Mouse (Mus musculus): Measurements from ENCODE around the gene Itga10. TPM values are rescaled to one million over a fixed set of nuclear protein-coding genes. Genes with fewer than 3 reads are reported as not detected.
"Not testable (repeated sequence)": the region's sequence is repeated elsewhere in the genome, so short reads cannot be mapped to it uniquely, and the experiment has no call there.

The Itga10 gene
- polyA plus RNA-seq, 1 experiment from 2014 or later = 1.3 TPM

DNA sequence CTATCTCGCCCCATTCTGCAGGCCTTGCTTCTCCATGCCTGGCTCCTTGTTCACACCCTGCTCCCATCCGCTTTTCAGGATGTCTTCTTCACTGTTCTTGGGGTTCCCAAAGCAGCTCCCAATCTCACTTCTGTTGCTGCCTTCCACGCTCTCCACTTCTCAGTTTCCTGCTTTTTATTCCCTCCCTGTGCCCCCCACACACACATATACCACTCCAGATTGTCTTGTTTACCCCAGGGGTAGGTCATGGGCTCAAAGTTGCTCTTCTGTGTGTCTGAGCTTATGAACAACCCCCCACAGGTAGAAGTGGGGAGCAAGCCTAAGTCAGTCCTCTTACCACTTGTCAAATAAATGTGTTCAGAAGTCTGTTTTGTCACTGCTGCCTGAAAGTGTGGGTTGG, 46.0 kb upstream of the Itga10 start:
- Histone ChIP-seq H3K9ac (ENCODE audit: low read length) (no peak overlapping the region), H3K27ac (replicated peaks in 1 of 2; ENCODE audit: control insufficient read depth in 1 of 2, insufficient read depth in 1 of 2, low read depth in 2 of 2, low read length in 2 of 2) (no peak overlapping the region), H3K4me1 (ENCODE audit: control insufficient read depth in 2 of 2, insufficient read depth in 2 of 2, low read length in 2 of 2) (peaks cover 9 to 50% of the 10 kb centered on the region in 2 experiments), H3K9me3 (ENCODE audit: control insufficient read depth, low read length) (no peaks in the 10 kb centered on the region), H3K27me3 (ENCODE audit: control insufficient read depth, insufficient read depth, low read length) (no peaks in the 10 kb centered on the region), H3K4me3 (ENCODE audit: control insufficient read depth in 1 of 2, insufficient read depth in 1 of 2, low read depth in 1 of 2, low read length in 2 of 2) (no peak overlapping the region), H3K36me3 (ENCODE audit: control insufficient read depth, insufficient read depth, low read length) (peaks cover 11% of the 10 kb centered on the region; the same call in 1 of the 2 replicates), H3K4me2 (ENCODE audit: low read length) (no peak overlapping the region)
- ATAC-seq (ENCODE audit: insufficient number of reproducible peaks, insufficient read depth, low FRiP score, low read depth) = no peak
- WGBS = 82% methylated on average over 3 of the region's 3 CpGs

DNA sequence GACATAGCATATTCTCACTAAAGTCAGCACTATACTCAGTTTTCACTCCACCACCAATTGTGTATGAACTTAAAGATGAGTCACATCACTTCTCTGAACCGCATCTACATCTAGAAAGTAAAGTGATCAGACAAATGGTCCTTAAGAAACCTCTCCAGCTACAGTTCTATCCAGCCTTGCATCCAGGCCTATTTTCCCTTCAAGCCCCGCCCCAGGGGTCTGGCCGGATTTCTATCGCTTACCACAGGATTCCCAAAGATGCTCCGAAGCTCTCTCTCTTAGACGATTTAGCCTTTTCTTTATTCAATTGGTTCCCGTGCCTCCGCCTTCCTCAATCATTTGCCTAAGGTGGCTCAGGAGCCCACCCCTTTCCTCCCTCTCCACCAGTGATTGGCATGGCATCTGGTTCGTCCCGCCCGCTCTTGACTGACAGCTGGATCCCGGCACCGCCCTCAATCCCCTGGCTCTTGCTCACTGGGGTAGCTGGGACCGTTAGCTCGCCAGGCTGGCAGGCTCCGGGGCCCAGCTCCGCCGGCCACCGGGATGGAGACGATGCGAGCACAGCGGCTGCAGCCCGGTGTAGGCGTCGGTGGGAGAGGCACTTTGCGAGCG, 44.6 kb upstream of the Itga10 start, which contains the start of gene Lix1l:
Gene Lix1l (plus strand): TSS at position 511 of the 612 bp plus-strand sequence.
- H3K4me1 ChIP-seq (ENCODE audit: control insufficient read depth in 2 of 2, insufficient read depth in 2 of 2, low read length in 2 of 2) = peaks cover 7 to 53% of the 10 kb centered on the region in 2 experiments
- under 1% methylated on average over 27 of the region's 27 CpGs for WGBS
- peak; percentile 91 for ATAC-seq (ENCODE audit: insufficient number of reproducible peaks, insufficient read depth, low FRiP score, low read depth)

DNA sequence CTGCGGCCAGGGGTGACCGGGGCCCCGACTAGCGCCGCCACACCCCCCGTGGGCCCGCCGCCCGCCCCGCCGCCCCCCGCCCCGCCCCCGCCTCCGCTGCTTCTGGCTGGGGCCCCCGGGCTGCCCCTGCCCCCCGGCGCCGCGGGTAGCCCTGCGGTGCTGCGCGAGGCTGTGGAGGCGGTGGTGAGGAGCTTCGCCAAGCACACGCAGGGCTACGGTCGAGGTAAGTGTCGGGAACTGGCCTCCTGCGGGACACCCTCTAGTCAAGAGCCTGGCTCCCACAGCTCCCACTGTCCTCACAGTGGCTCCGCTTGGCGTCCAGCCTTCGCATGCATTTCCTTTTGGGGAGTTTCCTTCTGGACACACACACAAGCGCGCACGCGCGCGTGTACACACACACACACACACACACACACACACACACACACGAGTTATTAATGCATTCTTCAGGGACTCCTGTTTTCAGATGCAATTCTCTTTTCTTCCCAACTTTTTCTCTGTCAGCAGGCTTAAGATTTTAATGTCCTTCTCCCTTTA, 44.1 kb upstream of the Itga10 start:
- no peaks in the 10 kb centered on the region for H3K9me3 ChIP-seq (ENCODE audit: control insufficient read depth, low read length)
- peak overlapping the region; percentile 82 for H3K9ac ChIP-seq (ENCODE audit: low read length)
- peak; percentile 73 for ATAC-seq (ENCODE audit: insufficient number of reproducible peaks, insufficient read depth, low FRiP score, low read depth)
- no peaks in the 10 kb centered on the region for H3K27me3 ChIP-seq (ENCODE audit: control insufficient read depth, insufficient read depth, low read length)
- WGBS = under 1% methylated on average over 24 of the region's 40 CpGs
- H3K4me2 ChIP-seq (ENCODE audit: low read length) = peak overlapping the region; percentile 81
- H3K4me1 ChIP-seq (ENCODE audit: control insufficient read depth in 2 of 2, insufficient read depth in 2 of 2, low read length in 2 of 2) = peaks cover 3 to 49% of the 10 kb centered on the region in 2 experiments
- peak overlapping the region; percentile 61 to 69 for H3K4me3 ChIP-seq (ENCODE audit: control insufficient read depth in 1 of 2, insufficient read depth in 1 of 2, low read depth in 1 of 2, low read length in 2 of 2)
- H3K27ac ChIP-seq (replicated peaks in 1 of 2; ENCODE audit: control insufficient read depth in 1 of 2, insufficient read depth in 1 of 2, low read depth in 2 of 2, low read length in 2 of 2) = peak overlapping the region; percentile 89 to 93
- H3K36me3 ChIP-seq (ENCODE audit: control insufficient read depth, insufficient read depth, low read length) = peaks cover 11% of the 10 kb centered on the region; the same call in 1 of the 2 replicates

More for the DNA sequence above, 44.6 kb upstream of the Itga10 start, which contains the start of gene Lix1l:
- Histone ChIP-seq H3K36me3 (ENCODE audit: control insufficient read depth, insufficient read depth, low read length) (peaks cover 11% of the 10 kb centered on the region; the same call in 1 of the 2 replicates), H3K9ac (ENCODE audit: low read length) (peak within 1 kb of the TSS; percentile 82), H3K4me3 (ENCODE audit: control insufficient read depth in 1 of 2, insufficient read depth in 1 of 2, low read depth in 1 of 2, low read length in 2 of 2) (peak within 1 kb of the TSS; percentile 61 to 69), H3K27ac (replicated peaks in 1 of 2; ENCODE audit: control insufficient read depth in 1 of 2, insufficient read depth in 1 of 2, low read depth in 2 of 2, low read length in 2 of 2) (peak within 1 kb of the TSS; percentile 89 to 93), H3K27me3 (ENCODE audit: control insufficient read depth, insufficient read depth, low read length) (no peaks in the 10 kb centered on the region), H3K9me3 (ENCODE audit: control insufficient read depth, low read length) (no peaks in the 10 kb centered on the region), H3K4me2 (ENCODE audit: low read length) (peak within 1 kb of the TSS; percentile 81)

DNA sequence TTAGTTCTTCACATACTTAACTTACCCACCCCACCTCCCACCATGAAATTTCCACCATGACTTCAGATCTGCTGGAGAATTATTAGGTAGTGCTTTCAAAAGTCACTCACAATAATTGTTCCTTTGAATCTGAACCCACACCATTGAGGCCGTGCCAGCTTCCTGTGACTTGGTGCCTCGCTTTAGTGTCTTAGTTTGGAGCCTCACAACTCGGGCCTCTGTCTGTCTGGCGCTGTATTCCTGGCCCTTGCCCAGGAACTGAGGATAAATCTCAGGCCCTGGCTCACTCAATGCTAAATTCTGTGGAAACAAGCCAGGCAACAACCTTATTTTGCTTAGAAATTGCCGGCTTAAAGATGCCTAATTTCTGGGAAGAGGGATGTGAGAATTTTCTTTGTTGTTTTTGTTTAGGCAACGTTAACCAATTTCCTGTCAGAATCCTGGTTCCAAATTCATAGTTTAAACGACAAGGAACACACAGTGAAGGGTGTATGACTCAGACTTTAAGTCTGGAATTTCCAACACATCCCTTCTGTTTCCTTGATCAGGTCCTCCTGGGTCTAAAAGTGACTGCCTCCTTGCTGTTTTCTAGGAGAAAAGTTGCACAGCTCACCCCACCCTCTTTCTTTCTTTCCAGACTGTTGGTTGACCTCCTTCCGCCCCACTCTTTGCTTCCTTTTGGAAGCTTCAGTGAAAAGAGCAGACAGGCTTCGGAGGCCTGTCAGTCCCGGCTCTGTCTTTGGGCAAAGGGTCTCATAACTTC, 43.3 kb upstream of the Itga10 start:
- no peaks in the 10 kb centered on the region for H3K27me3 ChIP-seq (ENCODE audit: control insufficient read depth, insufficient read depth, low read length)
- H3K9ac ChIP-seq (ENCODE audit: low read length) = peak overlapping the region; percentile 82
- WGBS = 25% methylated on average over 10 of the region's 10 CpGs
- peak overlapping the region; percentile 81 for H3K4me2 ChIP-seq (ENCODE audit: low read length)
- no peak for ATAC-seq (ENCODE audit: insufficient number of reproducible peaks, insufficient read depth, low FRiP score, low read depth)
- no peaks in the 10 kb centered on the region for H3K9me3 ChIP-seq (ENCODE audit: control insufficient read depth, low read length)
- peak overlapping the region; percentile 61 to 69 for H3K4me3 ChIP-seq (ENCODE audit: control insufficient read depth in 1 of 2, insufficient read depth in 1 of 2, low read depth in 1 of 2, low read length in 2 of 2)
- H3K4me1 ChIP-seq (ENCODE audit: control insufficient read depth in 2 of 2, insufficient read depth in 2 of 2, low read length in 2 of 2) = peaks cover 3 to 42% of the 10 kb centered on the region in 2 experiments
- peaks cover 11% of the 10 kb centered on the region; the same call in 1 of the 2 replicates for H3K36me3 ChIP-seq (ENCODE audit: control insufficient read depth, insufficient read depth, low read length)
- peak overlapping the region; percentile 89 to 93 for H3K27ac ChIP-seq (replicated peaks in 1 of 2; ENCODE audit: control insufficient read depth in 1 of 2, insufficient read depth in 1 of 2, low read depth in 2 of 2, low read length in 2 of 2)

DNA sequence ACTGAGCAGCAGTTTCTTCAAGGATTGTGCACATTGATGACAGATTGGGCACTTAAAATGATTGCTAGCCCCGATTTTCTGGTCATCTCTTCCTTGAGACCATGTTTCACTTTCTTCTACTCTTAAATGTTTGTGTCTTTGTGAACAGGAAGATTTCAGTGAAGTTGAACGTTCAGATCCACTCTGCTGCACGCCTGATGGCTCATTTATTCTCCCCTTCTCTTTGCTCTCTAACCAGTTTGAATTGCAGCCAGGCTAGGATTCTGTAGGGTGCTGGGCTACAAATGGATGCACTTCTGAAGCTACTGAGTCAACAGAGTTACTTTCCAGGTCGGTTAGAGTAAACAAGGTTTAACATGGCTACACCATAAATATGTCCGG, 42.7 kb upstream of the Itga10 start:
- H3K36me3 ChIP-seq (ENCODE audit: control insufficient read depth, insufficient read depth, low read length) = peaks cover 11% of the 10 kb centered on the region; the same call in 1 of the 2 replicates
- 53% methylated on average over 5 of the region's 5 CpGs for WGBS
- H3K9me3 ChIP-seq (ENCODE audit: control insufficient read depth, low read length) = no peaks in the 10 kb centered on the region
- H3K4me3 ChIP-seq (ENCODE audit: control insufficient read depth in 1 of 2, insufficient read depth in 1 of 2, low read depth in 1 of 2, low read length in 2 of 2) = peak overlapping the region; percentile 61 to 69
- ATAC-seq (ENCODE audit: insufficient number of reproducible peaks, insufficient read depth, low FRiP score, low read depth) = no peak
- peaks cover 3 to 42% of the 10 kb centered on the region in 2 experiments for H3K4me1 ChIP-seq (ENCODE audit: control insufficient read depth in 2 of 2, insufficient read depth in 2 of 2, low read length in 2 of 2)
- no peaks in the 10 kb centered on the region for H3K27me3 ChIP-seq (ENCODE audit: control insufficient read depth, insufficient read depth, low read length)
- peak overlapping the region; percentile 89 to 93 for H3K27ac ChIP-seq (replicated peaks in 1 of 2; ENCODE audit: control insufficient read depth in 1 of 2, insufficient read depth in 1 of 2, low read depth in 2 of 2, low read length in 2 of 2)
- H3K4me2 ChIP-seq (ENCODE audit: low read length) = peak overlapping the region; percentile 81
- H3K9ac ChIP-seq (ENCODE audit: low read length) = peak overlapping the region; percentile 82

DNA sequence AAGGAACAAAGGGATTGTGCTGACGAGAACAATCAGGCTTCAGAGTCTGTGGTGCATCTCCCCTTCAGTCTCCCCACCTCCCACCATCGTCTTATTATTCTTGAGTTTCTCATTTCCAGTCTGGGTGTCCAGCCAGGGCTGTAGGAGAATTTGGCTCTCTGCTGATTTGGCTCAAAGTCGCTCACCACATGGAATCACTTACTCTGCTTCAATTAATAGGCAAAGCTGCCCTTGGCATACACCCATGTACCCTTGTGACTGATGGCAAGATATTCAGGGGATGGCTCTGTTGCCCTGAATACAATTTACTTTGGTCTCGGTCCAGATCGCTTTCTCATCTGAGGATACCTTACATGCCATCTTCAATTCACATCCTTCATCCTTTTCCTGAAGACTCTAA, 42.1 kb upstream of the Itga10 start:
- no peaks in the 10 kb centered on the region for H3K27me3 ChIP-seq (ENCODE audit: control insufficient read depth, insufficient read depth, low read length)
- 68% methylated on average over 5 of the region's 5 CpGs for WGBS
- peak overlapping the region; percentile 81 for H3K4me2 ChIP-seq (ENCODE audit: low read length)
- ATAC-seq (ENCODE audit: insufficient number of reproducible peaks, insufficient read depth, low FRiP score, low read depth) = no peak
- peaks cover 11% of the 10 kb centered on the region; the same call in 1 of the 2 replicates for H3K36me3 ChIP-seq (ENCODE audit: control insufficient read depth, insufficient read depth, low read length)
- peak overlapping the region in 1 of 2 experiments; percentile 93; a peak in 2 of 4 replicates for H3K27ac ChIP-seq (replicated peaks in 1 of 2; ENCODE audit: control insufficient read depth in 1 of 2, insufficient read depth in 1 of 2, low read depth in 2 of 2, low read length in 2 of 2)
- H3K9ac ChIP-seq (ENCODE audit: low read length) = peak overlapping the region; percentile 82
- H3K9me3 ChIP-seq (ENCODE audit: control insufficient read depth, low read length) = no peaks in the 10 kb centered on the region
- H3K4me3 ChIP-seq (ENCODE audit: control insufficient read depth in 1 of 2, insufficient read depth in 1 of 2, low read depth in 1 of 2, low read length in 2 of 2) = peak overlapping the region in 1 of 2 experiments; percentile 69; a peak in 1 of 4 replicates
- peaks cover 3 to 42% of the 10 kb centered on the region in 2 experiments for H3K4me1 ChIP-seq (ENCODE audit: control insufficient read depth in 2 of 2, insufficient read depth in 2 of 2, low read length in 2 of 2)

DNA sequence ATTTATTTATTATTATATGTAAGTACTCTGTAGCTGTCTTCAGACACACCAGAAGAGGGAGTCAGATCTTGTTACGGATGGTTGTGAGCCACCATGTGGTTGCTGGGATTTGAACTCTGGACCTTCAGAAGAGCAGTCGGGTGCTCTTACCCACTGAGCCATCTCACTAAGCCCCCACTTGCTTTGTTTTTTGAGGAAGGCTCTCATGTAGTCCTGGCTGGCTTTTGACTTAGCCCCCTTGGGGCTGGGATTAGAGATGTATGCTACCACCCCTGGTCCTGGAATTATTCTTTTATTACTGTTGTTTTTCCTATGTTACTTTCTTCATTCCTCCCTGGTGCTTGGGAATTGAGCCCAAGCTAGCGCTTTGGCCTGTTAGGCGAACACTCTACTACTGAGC, 39.4 kb upstream of the Itga10 start:
- H3K36me3 ChIP-seq (ENCODE audit: control insufficient read depth, insufficient read depth, low read length) = peaks cover 19% of the 10 kb centered on the region
- not testable (repeated sequence) for H3K9ac ChIP-seq (ENCODE audit: low read length); H3K27me3 ChIP-seq (ENCODE audit: control insufficient read depth, insufficient read depth, low read length); H3K4me2 ChIP-seq (ENCODE audit: low read length); H3K27ac ChIP-seq (replicated peaks in 1 of 2; ENCODE audit: control insufficient read depth in 1 of 2, insufficient read depth in 1 of 2, low read depth in 2 of 2, low read length in 2 of 2); H3K9me3 ChIP-seq (ENCODE audit: control insufficient read depth, low read length); H3K4me3 ChIP-seq (ENCODE audit: control insufficient read depth in 1 of 2, insufficient read depth in 1 of 2, low read depth in 1 of 2, low read length in 2 of 2); ATAC-seq (ENCODE audit: insufficient number of reproducible peaks, insufficient read depth, low FRiP score, low read depth)
- WGBS = 93% methylated on average over 3 of the region's 4 CpGs
- H3K4me1 ChIP-seq (ENCODE audit: control insufficient read depth in 2 of 2, insufficient read depth in 2 of 2, low read length in 2 of 2) = peaks cover 5 to 35% of the 10 kb centered on the region in 2 experiments
